Mouse (Mus musculus): ENCODE results near the gene Nr4a1. TPM values are rescaled to one million over a fixed set of nuclear protein-coding genes. Genes with fewer than 3 reads are reported as not detected.

Nr4a1 gene
- total and polyA plus RNA-seq, 2 experiments from 2014 or later, result 8.6 to 56.0 TPM

DNA sequence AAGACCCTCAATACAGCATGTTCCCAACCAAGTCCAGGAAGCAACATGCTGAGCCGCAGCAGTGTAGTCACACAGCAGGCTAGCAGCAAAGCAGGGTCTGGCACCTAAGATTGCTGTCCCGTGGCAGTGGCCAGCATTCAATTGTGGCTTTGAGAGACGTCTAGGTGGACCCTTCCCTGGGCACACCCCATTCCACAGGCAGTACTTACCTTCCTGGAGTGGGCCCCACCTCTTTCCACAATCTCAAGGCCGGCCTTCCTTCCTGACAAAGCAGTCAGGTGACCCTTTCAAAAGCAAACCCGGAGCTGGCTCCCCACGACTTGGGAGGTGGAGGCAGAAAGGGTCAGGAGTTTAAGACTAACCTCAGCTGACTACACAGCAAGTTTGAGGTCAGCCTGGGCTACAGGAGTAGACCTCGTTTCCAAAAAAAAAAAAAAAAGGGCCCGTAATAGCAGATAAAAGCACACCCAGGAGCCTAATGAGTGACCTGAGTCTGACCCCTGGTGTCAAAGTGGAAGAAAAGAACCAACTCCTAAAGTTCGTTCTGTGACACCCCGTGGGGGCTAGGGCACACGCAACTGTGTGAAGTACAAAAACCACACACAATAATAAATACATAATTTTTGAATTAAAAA is 20.3 kb upstream of the Nr4a1 start:
- ATAC-seq (ENCODE audit: insufficient read depth, low read depth) (no peak), DNase-seq (ENCODE audit: low spot score) (no peak)
- H3K27ac ChIP-seq (ENCODE audit: low read depth), result no peak overlapping the region
- no peak overlapping the region for H3K4me3 ChIP-seq (ENCODE audit: low read depth, low read length)
- no peak for TF ChIP-seq EP300 (IDR thresholded peaks at IDR 0.05; ENCODE audit: low read depth)
- 44% methylated on average over 11 of the region's 11 CpGs for WGBS
- no peak overlapping the region for H3K4me2 ChIP-seq (ENCODE audit: low read depth, low read length)
- no peaks in the 10 kb centered on the region for H3K9me3 ChIP-seq (replicated peaks; ENCODE audit: control insufficient read depth, low read length)
- H3K9ac ChIP-seq (replicated peaks; ENCODE audit: low read depth, low read length), result no peak overlapping the region
- peaks cover 13% of the 10 kb centered on the region for H3K4me1 ChIP-seq (ENCODE audit: control insufficient read depth, insufficient read depth)
- no peaks in the 10 kb centered on the region for H3K27me3 ChIP-seq (ENCODE audit: control insufficient read depth, insufficient read depth, low read length)
- H3K36me3 ChIP-seq (replicated peaks; ENCODE audit: control insufficient read depth, insufficient read depth, low read length), result peaks cover 31% of the 10 kb centered on the region

DNA sequence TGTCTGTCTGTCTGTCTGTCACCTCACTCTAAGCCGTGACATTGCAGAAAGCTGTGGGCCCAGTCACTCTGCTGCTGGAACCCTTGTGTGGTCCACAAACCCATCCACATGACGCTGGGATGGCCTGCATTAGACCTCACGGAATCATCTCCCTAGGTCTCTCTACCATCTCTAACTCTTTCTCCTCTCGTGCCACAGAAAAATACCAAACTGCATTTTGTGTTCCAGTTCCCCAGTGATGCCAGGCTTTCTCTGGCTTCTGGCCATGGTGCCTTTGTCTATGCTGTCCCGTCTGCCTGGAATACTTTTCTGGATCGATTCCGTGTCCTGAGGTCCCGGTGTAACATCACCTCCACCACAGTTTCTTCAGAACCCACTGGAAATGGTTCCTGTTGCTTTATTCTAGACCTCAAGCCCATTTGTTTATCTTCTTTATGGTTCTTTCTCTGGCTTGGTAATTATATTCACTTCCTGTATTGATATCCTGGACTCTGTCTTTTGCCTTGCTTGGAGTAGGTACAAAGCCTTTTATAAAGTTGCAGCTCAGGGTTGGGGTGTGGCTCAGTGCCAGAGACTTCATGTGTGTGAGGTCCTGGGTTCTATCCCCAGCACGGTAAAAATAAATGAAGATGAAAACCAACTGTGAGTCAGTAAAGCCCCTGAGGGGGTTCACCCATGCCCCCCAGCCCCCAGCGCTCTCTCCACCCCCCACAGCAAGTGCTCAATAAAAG is 19.3 kb upstream of the Nr4a1 start:
- H3K9ac ChIP-seq (replicated peaks; ENCODE audit: low read depth, low read length), result no peak overlapping the region
- H3K4me3 ChIP-seq (ENCODE audit: low read depth, low read length), result no peak overlapping the region
- no peaks in the 10 kb centered on the region for H3K9me3 ChIP-seq (replicated peaks; ENCODE audit: control insufficient read depth, low read length)
- no peak overlapping the region; the same call in 1 of the 2 replicates for H3K27ac ChIP-seq (ENCODE audit: low read depth)
- no peak overlapping the region for H3K4me2 ChIP-seq (ENCODE audit: low read depth, low read length)
- H3K4me1 ChIP-seq (ENCODE audit: control insufficient read depth, insufficient read depth), result peaks cover 18% of the 10 kb centered on the region
- WGBS, result 63% methylated on average over 10 of the region's 10 CpGs
- peaks cover 22% of the 10 kb centered on the region for H3K36me3 ChIP-seq (replicated peaks; ENCODE audit: control insufficient read depth, insufficient read depth, low read length)
- ATAC-seq (ENCODE audit: insufficient read depth, low read depth), result no peak
- TF ChIP-seq CTCF (IDR thresholded peaks at IDR 0.05; ENCODE audit: low read depth), result no peak
- TF ChIP-seq EP300 (IDR thresholded peaks at IDR 0.05; ENCODE audit: low read depth), result no peak
- no peak for DNase-seq (ENCODE audit: low spot score)
- H3K27me3 ChIP-seq (ENCODE audit: control insufficient read depth, insufficient read depth, low read length), result no peaks in the 10 kb centered on the region

DNA sequence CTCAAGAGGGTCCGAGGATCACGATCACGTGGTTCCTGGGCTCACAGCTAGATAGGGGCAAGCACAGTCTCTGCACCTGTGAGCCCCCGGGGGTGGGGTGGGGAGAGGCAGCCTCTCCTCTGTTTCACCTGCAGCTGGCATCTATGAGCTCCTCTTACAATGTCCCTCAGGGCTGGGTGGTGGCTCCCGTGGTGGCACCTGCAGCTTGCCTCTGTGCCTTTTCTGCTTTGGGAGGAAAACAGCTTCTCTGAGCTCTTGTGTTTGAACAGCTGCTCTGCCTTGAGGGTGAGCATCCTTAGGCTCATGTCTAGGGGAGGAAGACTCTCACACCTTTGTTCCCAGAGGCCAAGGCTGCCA is 18.7 kb upstream of the Nr4a1 start:
- no peak for TF ChIP-seq EP300 (IDR thresholded peaks at IDR 0.05; ENCODE audit: low read depth)
- TF ChIP-seq CTCF (IDR thresholded peaks at IDR 0.05; ENCODE audit: low read depth), result no peak
- ATAC-seq (ENCODE audit: insufficient read depth, low read depth) (no peak), DNase-seq (ENCODE audit: low spot score) (no peak)
- 44% methylated on average over 5 of the region's 5 CpGs for WGBS
- H3K27me3 ChIP-seq (ENCODE audit: control insufficient read depth, insufficient read depth, low read length), result no peaks in the 10 kb centered on the region
- H3K9ac ChIP-seq (replicated peaks; ENCODE audit: low read depth, low read length), result no peak overlapping the region
- peaks cover 19% of the 10 kb centered on the region for H3K36me3 ChIP-seq (replicated peaks; ENCODE audit: control insufficient read depth, insufficient read depth, low read length)
- no peaks in the 10 kb centered on the region for H3K9me3 ChIP-seq (replicated peaks; ENCODE audit: control insufficient read depth, low read length)
- H3K27ac ChIP-seq (ENCODE audit: low read depth), result no peak overlapping the region; the same call in 1 of the 2 replicates
- no peak overlapping the region for H3K4me2 ChIP-seq (ENCODE audit: low read depth, low read length)
- H3K4me3 ChIP-seq (ENCODE audit: low read depth, low read length), result no peak overlapping the region
- H3K4me1 ChIP-seq (ENCODE audit: control insufficient read depth, insufficient read depth), result peaks cover 18% of the 10 kb centered on the region

DNA sequence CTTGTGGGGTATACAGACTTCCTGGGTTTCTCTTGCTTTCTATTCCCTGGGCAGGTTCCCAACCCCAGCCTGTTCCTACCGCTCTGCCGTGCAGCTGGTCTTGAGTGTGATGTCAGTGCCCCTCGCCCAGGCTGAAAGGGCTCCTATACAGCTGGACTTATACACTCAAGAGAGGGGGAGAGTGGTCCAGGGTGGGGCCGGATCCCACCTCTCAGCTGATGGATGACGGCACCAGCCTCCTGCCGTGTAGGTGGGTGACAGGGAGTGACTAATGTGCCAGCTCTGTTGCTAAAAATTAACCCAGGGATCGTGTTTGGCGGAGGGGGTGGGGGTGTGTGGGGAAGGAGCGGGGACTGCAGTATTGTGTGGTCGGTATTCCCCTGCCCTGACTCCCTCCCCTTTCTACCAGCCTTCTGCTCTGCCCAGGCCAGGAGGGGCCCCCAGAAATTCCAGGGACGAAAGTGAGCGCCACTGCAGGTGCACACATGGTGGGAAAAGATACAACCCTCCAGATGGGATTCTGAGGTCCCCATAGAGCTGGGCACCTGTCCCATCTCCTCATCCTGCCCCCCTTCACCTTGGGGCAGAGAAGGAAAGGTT is 18.2 kb upstream of the Nr4a1 start:
- Histone ChIP-seq H3K27me3 (ENCODE audit: control insufficient read depth, insufficient read depth, low read length) (no peaks in the 10 kb centered on the region), H3K36me3 (replicated peaks; ENCODE audit: control insufficient read depth, insufficient read depth, low read length) (peaks cover 14% of the 10 kb centered on the region), H3K9ac (replicated peaks; ENCODE audit: low read depth, low read length) (no peak overlapping the region), H3K9me3 (replicated peaks; ENCODE audit: control insufficient read depth, low read length) (no peaks in the 10 kb centered on the region), H3K4me2 (ENCODE audit: low read depth, low read length) (no peak overlapping the region), H3K4me1 (ENCODE audit: control insufficient read depth, insufficient read depth) (peaks cover 18% of the 10 kb centered on the region), H3K27ac (ENCODE audit: low read depth) (no peak overlapping the region), H3K4me3 (ENCODE audit: low read depth, low read length) (no peak overlapping the region)
- DNase-seq (ENCODE audit: low spot score) (no peak), ATAC-seq (ENCODE audit: insufficient read depth, low read depth) (no peak)
- WGBS, result 15% methylated on average over 12 of the region's 12 CpGs
- TF ChIP-seq CTCF (IDR thresholded peaks at IDR 0.05; ENCODE audit: low read depth), result no peak
- no peak for TF ChIP-seq EP300 (IDR thresholded peaks at IDR 0.05; ENCODE audit: low read depth)

DNA sequence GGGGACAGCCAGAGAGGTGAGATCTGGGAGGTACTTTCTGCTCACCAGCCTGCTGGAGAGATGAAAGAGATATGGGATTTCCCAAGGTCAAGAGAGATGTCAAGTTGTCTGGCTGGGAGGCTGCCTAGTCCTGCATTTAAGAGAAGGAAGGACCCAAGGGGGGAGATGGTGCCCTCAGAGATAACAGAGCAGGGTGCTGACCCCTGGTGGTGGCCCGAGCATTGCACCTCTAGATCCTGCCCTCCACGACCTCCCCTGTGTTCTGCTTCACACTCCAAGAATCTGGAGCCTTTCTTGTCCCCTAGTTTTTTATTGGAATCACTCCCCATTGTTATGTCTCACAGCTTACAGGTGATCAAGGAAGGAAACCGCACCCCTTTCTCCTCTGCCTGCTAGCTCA is 17.2 kb upstream of the Nr4a1 start:
- no peak overlapping the region for H3K27ac ChIP-seq (ENCODE audit: low read depth)
- no peak overlapping the region for H3K9ac ChIP-seq (replicated peaks; ENCODE audit: low read depth, low read length)
- no peak overlapping the region for H3K4me3 ChIP-seq (ENCODE audit: low read depth, low read length)
- WGBS, result 5% methylated on average over 3 of the region's 3 CpGs
- no peaks in the 10 kb centered on the region for H3K27me3 ChIP-seq (ENCODE audit: control insufficient read depth, insufficient read depth, low read length)
- H3K4me2 ChIP-seq (ENCODE audit: low read depth, low read length), result no peak overlapping the region
- no peak for TF ChIP-seq EP300 (IDR thresholded peaks at IDR 0.05; ENCODE audit: low read depth)
- peak; percentile 80 for TF ChIP-seq CTCF (IDR thresholded peaks at IDR 0.05; ENCODE audit: low read depth)
- no peaks in the 10 kb centered on the region for H3K9me3 ChIP-seq (replicated peaks; ENCODE audit: control insufficient read depth, low read length)
- H3K36me3 ChIP-seq (replicated peaks; ENCODE audit: control insufficient read depth, insufficient read depth, low read length), result 0 out of 2 replicates have a peak, but pooled peaks cover 4% of the 10 kb centered on the region
- ATAC-seq (ENCODE audit: insufficient read depth, low read depth) (no peak), DNase-seq (ENCODE audit: low spot score) (peak; percentile 70)
- peaks cover 24% of the 10 kb centered on the region for H3K4me1 ChIP-seq (ENCODE audit: control insufficient read depth, insufficient read depth)

All from heart, postnatal 0 days (tissue).